Mouse (Mus musculus) frontal cortex, adult 2 months (tissue): ENCODE results near the gene Scap. TPM values are rescaled to one million over a fixed set of nuclear protein-coding genes. Genes with fewer than 3 reads are reported as not detected.

Source experiments
- polyA plus RNA-seq: library from polyadenylated mRNA; depleted of rRNA; stranded (reverse); fragments of >200 nt; gene quantifications from 2 replicates; pipeline ENCODE4 v1.2.3, GENCODE M21; 2012; rRNA removed

Gene Scap
- polyA plus RNA-seq, 1 experiment = 45.8 TPM

Other genes with a start within 250 kb of the Scap start
- 32.6 and 33.6 TPM in 2 replicates for gene Smarcc1, start 215.6 kb upstream of the Scap start, polyA plus RNA-seq
- gene Dhx30, start 215.5 kb upstream of the Scap start, polyA plus RNA-seq = 145 TPM in 2 replicates
- 374 and 390 TPM in 2 replicates for gene Cspg5, start 89.5 kb upstream of the Scap start, polyA plus RNA-seq
- gene Elp6, start 28.1 kb upstream of the Scap start, polyA plus RNA-seq = 20.8 and 21.8 TPM in 2 replicates
- gene Ptpn23, start 74.9 kb downstream of the Scap start, polyA plus RNA-seq = 44.4 and 45.4 TPM in 2 replicates
- 0.10 and 0.78 TPM in 2 replicates for gene Ngp, start 86.5 kb downstream of the Scap start, polyA plus RNA-seq
- 24.6 and 25.5 TPM in 2 replicates for gene Klhl18, start 143.4 kb downstream of the Scap start, polyA plus RNA-seq
- gene Kif9, start 143.7 kb downstream of the Scap start, polyA plus RNA-seq = 4.3 and 4.7 TPM in 2 replicates
- 67.2 and 73.6 TPM in 2 replicates for gene Setd2, start 199.3 kb downstream of the Scap start, polyA plus RNA-seq